Mouse (Mus musculus): ENCODE results near the gene Foxj2.

- TF ChIP-seq CTCF (IDR thresholded peaks at IDR 0.05; ENCODE audit: low read depth, low read length) (no peak), POLR2A (IDR thresholded peaks at IDR 0.05; ENCODE audit: extremely low read depth, insufficient read depth, low read length) (no peak)
These were observed 13.2 kb downstream of the Foxj2 start for GRCm38 (mm10) chr6:122832880-122833279.
